Mouse (Mus musculus) G1E (cell line): ENCODE data around the gene Wap.

Source experiments
- CTCF ChIP-seq: IDR thresholded peaks from 2 replicates; pipeline ENCODE4 v1.5.1; 2012; ENCODE audit warnings: low read depth, low read length, inconsistent platforms, mixed read lengths
- GATA1 ChIP-seq: IDR thresholded peaks from 2 replicates; pipeline ENCODE4 v1.6.1; 2012; ENCODE audit warnings: borderline replicate concordance, low read length, inconsistent platforms, mixed read lengths
- POLR2AphosphoS5 ChIP-seq: IDR thresholded peaks from 2 replicates; pipeline ENCODE4 v1.6.1; 2012; ENCODE audit warnings: low read depth, low read length, inconsistent platforms; ENCODE audit not compliant: insufficient replicate concordance
- TAL1 ChIP-seq: conservative IDR thresholded peaks from 2 replicates; pipeline ENCODE4 v1.6.1; 2012; ENCODE audit warnings: low read depth, low read length, inconsistent platforms, mixed read lengths

DNA sequence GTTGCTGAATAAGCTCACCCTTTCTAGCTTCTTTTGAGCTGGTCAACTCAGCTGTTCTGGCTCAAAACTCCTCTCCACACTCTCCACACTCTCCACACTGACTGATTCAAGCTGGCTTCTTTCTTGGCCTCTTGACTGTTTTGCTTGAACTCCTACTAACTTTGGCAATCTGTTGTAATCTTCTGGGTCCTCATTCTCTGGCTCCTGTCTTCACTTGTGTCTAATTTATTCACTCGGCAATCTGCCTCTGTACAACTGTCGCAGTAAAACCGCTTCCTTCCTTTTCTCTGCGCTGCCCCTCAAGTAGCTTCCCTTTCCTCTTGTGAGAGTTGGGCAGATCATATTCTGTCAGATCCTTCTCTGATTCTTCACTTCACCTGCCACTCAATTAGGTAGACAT lies 10.7 kb downstream of the Wap start:
- TF ChIP-seq CTCF (no peak), GATA1 (no peak), POLR2AphosphoS5 (no peak), TAL1 (no peak)
